Mouse (Mus musculus) heart, adult 2 months (tissue): ENCODE results near the gene Ccdc187.

Experiments
- CTCF ChIP-seq: fragments of 200-600 bp; IDR thresholded peaks from 2 replicates; pipeline ENCODE4 v1.8.1; 2022; ENCODE audit warnings: antibody characterized with exemption, mild to moderate bottlenecking, moderate library complexity
- EP300 ChIP-seq: fragments of 200-500 bp; IDR thresholded peaks from 2 replicates; pipeline ENCODE4 v1.6.1; 2011; ENCODE audit warnings: low read depth, low read length, control low read depth; ENCODE audit not compliant: insufficient read depth
- POLR2A ChIP-seq: fragments of 200-500 bp; IDR thresholded peaks from 2 replicates; pipeline ENCODE4 v1.6.1; 2011; ENCODE audit warnings: mild to moderate bottlenecking, low read depth, low read length, control low read depth; ENCODE audit not compliant: insufficient read depth

DNA sequence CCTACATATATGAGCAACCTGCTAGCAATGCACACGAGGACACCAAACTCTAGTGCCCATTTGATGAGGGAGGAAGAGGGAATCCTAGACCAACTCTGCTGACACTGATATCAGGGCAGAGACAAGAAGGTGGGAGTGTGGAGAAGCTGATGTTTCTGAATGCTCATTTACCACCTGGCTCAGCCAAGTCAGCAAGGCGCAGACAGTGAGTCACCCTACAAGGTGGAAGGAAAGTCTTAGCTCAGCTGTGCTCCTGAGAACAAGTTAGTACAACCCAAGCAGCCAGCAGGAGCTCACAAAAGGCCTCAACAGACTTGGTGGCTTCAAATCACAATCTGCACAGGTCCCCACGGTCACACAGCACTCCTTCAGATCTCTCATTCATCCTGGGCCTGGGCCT is 63.0 kb downstream of the Ccdc187 start:
- TF ChIP-seq POLR2A (no peak), CTCF (no peak), EP300 (no peak)
